Mouse (Mus musculus) common myeloid progenitor, adult 5-6 weeks (primary cell): ENCODE results near the gene Serpinb1b. TPM values are rescaled to one million over a fixed set of nuclear protein-coding genes. Genes with fewer than 3 reads are reported as not detected.
"Not testable (repeated sequence)": the region's sequence is repeated elsewhere in the genome, so short reads cannot be mapped to it uniquely, and the experiment has no call there.

ENCODE experiments used
- ATAC-seq: replicated peaks from 2 replicates; pipeline ENCODE4 v1.8.0; 2016; ENCODE audit warnings: low read depth, mild to moderate bottlenecking, moderate TSS enrichment, inconsistent platforms; ENCODE audit not compliant: poor library complexity, severe bottlenecking
- total RNA-seq: library from RNA; stranded (forward); fragments of 200-1000, 187-1606 nt; gene quantifications from 2 replicates; pipeline ENCODE4 v1.2.3, GENCODE M21; 2017

Serpinb1b gene
- not detected in 2 replicates for total RNA-seq

- no peak for ATAC-seq
Observed at GRCm38 (mm10) chr13:33078056-33078705, at the start of gene Serpinb1b. TSS of gene Serpinb1b (plus strand) at chr13:33078575.

- not testable (repeated sequence) for ATAC-seq
Observed at GRCm38 (mm10) chr13:33029478-33029877, 48.9 kb upstream of the Serpinb1b start.

DNA sequence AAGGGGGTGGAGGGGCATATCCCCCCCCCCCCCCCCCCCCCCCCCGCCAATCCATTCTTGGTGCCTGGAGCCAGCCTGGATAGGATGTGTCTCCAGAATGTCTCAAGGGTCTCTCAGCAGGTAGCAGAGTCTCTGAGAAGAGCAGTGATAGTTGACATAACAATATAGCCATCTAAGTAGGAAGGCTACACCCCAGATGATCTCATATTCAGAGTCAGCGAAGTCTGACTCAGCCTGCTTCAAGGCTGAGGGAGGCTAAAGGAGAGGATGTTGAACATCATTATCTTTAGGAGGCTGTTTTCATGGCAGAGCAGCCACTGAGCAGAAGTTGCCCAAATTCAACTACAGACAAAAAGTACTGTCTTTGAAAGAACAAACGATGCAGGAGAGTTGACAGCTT, 48.1 kb upstream of the Serpinb1b start:
- ATAC-seq = no peak

DNA sequence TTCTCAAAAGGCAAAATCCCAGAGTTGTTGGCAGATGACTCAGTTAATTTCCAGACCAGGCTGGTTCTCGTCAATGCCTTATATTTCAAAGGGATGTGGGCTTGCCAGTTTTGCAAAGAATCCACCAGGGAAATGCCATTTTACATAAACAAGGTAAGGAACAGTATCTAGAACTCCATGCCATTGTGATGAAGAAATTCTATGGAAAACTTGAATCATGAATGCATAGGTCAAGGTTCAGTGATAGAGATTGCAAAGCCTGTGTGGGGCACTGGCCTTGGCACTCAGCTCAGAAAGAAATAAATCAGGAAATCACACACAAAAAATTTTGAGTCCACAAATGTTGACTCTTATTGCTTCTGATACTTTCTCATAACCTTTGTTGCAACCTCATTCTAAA, 42.9 kb upstream of the Serpinb1b start:
- no peak for ATAC-seq

DNA sequence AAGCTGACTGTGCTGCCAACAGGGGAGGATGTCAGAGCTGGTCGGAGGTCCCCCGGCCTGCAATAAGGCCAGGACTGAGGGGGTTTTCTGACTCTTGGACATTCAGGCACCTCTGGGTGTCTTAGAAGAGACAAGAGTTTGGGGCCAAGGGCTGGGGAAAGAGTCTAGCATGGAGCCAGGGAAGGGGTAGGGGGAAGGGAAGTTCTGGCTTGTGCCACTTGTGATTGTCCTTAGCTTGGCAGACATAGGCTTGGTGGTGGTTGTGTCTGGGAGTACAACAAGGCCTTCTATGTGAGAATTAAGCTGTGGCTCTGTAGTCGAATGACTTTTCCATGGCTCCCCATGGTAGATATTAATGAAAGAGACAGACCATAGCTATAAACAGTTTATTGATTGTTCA, 34.8 kb upstream of the Serpinb1b start:
- no peak for ATAC-seq

- peak; percentile 25; the same call in 1 of the 2 replicates for ATAC-seq
Observed at GRCm38 (mm10) chr13:33047234-33047633, 31.1 kb upstream of the Serpinb1b start.

- peak; percentile 78 for ATAC-seq
Observed at GRCm38 (mm10) chr13:33048187-33048586, 30.2 kb upstream of the Serpinb1b start.

DNA sequence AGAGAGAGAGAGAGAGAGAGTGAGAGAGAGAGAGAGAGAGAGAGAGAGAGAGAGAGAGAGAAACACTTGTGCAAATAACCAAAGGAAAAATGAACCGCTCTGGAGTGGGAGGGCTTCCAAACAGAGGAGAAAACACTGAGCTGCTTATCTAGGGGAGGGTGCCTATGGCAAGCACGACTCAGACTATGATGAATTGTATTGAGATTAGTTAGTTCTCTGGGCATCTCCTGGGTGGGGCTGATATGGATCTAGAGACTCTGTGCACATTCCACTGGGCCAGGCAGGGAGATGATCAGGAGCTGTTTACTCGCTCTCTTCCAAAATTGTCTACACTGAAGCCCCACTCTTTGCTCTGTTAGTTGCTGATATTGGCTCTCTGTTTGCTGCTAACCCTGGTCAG, 26.7 kb upstream of the Serpinb1b start:
- 0 out of 2 replicates have a peak, but pooled peaks have one; percentile 19 for ATAC-seq

- ATAC-seq = no peak
Observed at GRCm38 (mm10) chr13:33063048-33063447, 15.3 kb upstream of the Serpinb1b start.

DNA sequence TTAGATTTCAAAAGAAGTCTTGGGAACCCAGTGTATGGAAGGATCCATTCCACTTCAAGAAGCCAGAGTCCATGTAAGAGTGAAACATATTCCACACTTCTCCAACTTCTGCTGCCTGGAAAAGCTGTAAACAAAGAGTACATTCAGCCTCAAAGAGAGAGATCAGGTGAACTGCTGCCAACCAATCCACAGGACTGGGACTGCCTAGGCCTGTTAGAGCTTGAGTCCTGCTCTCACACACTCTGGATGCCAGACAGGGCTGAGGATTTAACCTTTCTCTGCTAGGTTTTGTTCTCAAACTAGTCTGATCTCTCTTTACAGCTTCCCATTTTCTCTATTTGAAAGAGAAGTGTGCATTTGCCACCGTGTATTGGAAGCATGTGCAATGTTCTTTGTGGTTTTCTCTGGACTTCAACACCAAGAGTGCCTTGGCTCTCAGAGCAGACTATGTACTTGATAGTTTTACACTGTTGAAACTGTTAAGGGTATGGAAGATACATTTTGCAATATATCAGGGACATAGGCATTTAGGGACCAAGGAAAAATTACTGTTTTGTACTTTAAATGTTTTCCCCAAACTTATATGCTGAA, 10.9 kb upstream of the Serpinb1b start:
- 0 out of 2 replicates have a peak, but pooled peaks have one; percentile 52 for ATAC-seq

DNA sequence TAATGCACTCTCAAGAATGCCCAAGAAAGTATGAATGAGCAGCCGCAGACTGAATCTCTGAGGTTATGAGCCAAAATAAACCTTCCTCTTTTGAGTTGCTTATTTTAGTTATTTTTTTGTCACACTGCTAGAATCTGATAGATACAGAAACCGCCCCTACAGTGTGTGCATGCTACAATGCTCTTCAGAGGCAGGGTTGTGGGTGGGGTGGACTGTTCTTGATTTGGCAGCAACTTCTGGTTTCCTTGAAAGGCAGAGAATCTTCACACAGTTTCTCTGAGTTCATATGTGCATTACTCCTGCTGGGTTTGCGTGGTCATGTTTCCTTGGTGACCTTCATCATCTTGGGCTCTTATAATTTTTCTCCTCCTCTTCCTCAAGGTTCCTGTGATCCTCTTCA, 10.2 kb upstream of the Serpinb1b start:
- peak; percentile 63 for ATAC-seq

DNA sequence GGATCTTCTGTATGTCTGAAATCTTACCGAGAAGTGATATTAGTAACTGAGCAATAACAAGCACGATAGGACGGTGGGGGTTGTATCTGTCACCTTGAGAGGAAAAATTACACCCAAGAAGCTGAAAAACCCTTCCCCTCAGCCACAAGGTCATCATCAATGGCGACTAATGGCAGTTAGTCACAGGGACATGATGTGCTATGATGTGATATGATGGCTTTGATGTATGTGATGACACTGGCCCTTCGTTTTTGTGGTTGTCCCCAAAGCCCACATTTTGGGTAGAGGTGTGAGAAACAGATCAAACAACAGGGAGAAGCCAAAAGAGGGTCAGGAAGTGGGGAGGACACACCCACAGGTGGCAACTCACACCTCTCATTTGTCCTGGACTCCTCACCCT, 6.6 kb upstream of the Serpinb1b start:
- no peak for ATAC-seq

DNA sequence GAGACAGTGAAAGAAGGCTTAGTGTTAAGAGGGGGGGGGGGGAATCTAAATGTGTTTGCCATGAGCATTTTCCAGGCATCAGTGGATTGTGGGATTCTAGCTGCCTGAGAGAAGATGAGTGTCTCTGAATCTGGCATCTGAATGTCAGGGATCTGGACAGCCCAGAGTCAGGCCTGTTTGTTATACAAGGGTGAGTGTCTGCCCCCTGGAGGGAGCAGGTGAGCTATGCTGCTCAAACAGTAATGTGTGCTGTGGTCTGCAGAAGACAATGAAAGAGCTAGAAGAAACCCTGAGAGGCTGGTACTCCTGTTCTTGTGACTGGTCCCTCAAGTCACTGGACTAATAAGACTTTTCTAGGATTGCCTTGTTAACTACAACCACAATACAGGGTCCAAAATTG, 4.3 kb upstream of the Serpinb1b start:
- peak; percentile 75 for ATAC-seq

GRCm38 (mm10) chr13:33076247-33076646, 2.1 kb upstream of the Serpinb1b start:
- ATAC-seq = peak; percentile 34; the same call in 1 of the 2 replicates

DNA sequence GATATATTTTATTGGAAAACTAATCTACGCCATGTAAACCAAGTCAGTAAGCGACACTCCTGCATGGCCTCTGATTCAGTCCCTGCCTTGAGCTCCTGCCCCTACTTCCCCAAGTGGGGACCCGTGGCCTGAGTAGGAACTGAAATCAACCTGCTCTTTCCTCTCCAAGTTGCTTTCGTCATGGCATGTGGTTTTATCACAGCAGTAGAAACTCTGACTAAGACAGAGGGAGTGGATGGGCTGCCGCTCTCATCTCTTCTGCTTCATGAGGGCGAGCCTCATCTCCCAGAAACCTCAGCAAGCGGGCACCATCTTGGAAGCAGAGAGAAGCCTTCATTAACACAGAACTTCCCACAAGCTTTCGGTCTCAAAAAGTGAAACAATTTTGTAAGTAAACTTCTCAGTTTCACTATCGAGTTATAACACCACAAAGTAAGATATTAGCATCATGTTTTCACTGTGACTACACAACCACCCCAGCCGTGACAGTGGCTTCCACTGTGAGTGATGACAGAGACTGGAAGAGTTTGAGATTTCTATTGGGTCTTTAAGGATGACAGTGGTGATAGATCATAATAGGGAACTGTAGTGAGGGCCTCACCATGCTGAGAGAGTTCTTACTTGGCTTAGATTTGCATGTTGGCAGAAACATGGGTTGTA, 1.2 kb upstream of the Serpinb1b start:
- peak; percentile 78 for ATAC-seq

DNA sequence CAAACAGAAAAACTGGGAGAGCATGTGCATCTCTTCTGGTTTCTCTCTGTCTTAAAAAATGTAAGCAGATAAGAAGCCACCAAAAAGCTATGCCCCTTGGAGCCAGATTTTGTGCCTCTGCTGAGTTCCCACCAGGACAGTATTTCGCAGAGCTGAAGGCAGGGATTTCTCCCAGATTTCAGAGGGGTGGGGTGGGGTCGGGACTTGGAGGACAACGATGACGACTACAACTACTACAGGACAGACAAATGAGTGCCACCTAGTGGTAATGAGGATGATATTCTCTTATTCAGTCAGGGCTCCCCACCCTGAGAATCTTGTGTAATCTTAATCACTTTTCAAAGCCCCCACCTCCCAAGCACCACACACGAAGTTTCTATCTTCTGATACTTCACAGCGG, 1.0 kb downstream of the Serpinb1b start:
- peak; percentile 51 for ATAC-seq

DNA sequence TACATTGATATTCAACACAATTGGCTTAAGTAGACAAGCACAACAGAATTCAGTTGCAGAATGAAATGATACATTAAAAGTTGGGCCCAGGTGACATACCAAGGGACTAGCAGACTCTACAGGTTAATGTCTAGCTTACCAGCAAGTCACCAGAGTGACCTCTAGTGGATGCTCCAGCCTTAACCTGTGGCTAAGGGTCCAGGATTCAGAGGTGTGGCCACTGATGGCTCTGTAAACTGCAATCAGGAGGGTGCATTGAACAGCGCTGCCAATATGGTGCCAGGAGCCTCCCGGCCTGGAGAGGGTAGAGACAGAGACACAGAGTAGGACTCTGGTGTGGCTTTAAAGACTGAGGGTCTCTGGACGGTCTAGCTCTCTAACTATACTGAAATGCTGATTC, 2.0 kb downstream of the Serpinb1b start:
- ATAC-seq = peak; percentile 42; the same call in 1 of the 2 replicates

DNA sequence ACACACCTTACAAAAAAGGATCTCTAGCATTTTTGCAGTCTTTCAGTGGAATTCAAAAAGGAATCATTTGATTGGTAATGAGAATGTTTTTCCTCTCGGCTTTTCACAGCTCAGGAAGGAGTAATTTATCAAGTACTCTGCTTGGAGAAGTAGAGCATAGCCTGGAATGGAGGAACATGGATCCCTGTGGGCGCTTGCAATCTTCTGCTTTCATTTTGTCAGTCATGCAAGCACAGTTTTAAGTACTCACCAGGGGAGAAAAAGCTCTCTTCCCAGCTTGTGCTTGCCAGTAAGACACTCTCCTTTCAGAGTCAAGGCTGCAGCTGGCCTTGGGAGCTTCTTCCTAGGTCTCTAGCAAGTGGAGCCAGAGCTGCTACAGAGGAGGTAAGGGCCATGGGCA, 5.5 kb downstream of the Serpinb1b start:
- ATAC-seq = no peak

GRCm38 (mm10) chr13:33084975-33085694, 6.8 kb downstream of the Serpinb1b start:
- ATAC-seq = no peak

GRCm38 (mm10) chr13:33085695-33086432, 7.5 kb downstream of the Serpinb1b start:
- no peak for ATAC-seq
